Mouse (Mus musculus) forebrain, embryonic 14.5 days (tissue): ENCODE results near the gene Fbxo7. TPM values are rescaled to one million over a fixed set of nuclear protein-coding genes. Genes with fewer than 3 reads are reported as not detected.

Source experiments
- ATAC-seq: fragments of 200-750 bp; cut with Nextera tagmentation; 2 replicates; pipeline ENCODE4 v1.8.0; 2017; ENCODE audit warnings: mild to moderate bottlenecking, moderate library complexity
- DNase-seq: peaks from one replicate; pipeline ENCODE4 v3.0.0-alpha.2; 2015; ENCODE audit warnings: low spot score
- H3K27ac ChIP-seq: fragments of 300-500 bp; sonication (generic); 2 replicates; pipeline ENCODE4 v1.5.1; 2014; ENCODE audit warnings: low read depth, mild to moderate bottlenecking, control low read depth, low read length, moderate library complexity
- H3K27me3 ChIP-seq: fragments of 300-500 bp; sonication (generic); replicated peaks from 2 replicates; pipeline ENCODE4 v1.6.1; 2014; ENCODE audit warnings: low read length, control low read depth, mixed read lengths; ENCODE audit not compliant: control insufficient read depth, insufficient read depth
- H3K36me3 ChIP-seq: fragments of 300-500 bp; sonication (generic); 2 replicates; pipeline ENCODE4 v1.6.1; 2014; ENCODE audit warnings: low read length, control low read depth; ENCODE audit not compliant: control insufficient read depth, insufficient read depth
- H3K4me1 ChIP-seq: fragments of 300-500 bp; sonication (generic); 2 replicates; pipeline ENCODE4 v1.6.1; 2014; ENCODE audit warnings: antibody characterized with exemption, low read length, control low read depth; ENCODE audit not compliant: control insufficient read depth, insufficient read depth
- H3K4me2 ChIP-seq: fragments of 300-500 bp; sonication (generic); 2 replicates; pipeline ENCODE4 v1.6.1; 2014; ENCODE audit warnings: mild to moderate bottlenecking, control low read depth, low read length
- H3K4me3 ChIP-seq: fragments of 300-500 bp; sonication (generic); 2 replicates; pipeline ENCODE4 v1.5.1; 2014; ENCODE audit warnings: low read depth, low read length, control low read depth
- H3K9ac ChIP-seq: fragments of 300-500 bp; sonication (generic); 2 replicates; pipeline ENCODE4 v1.6.1; 2014; ENCODE audit warnings: mild to moderate bottlenecking, low read length, control low read depth, moderate library complexity
- H3K9me3 ChIP-seq: fragments of 300-500 bp; sonication (generic); replicated peaks from 2 replicates; pipeline ENCODE4 v1.6.1; 2016; ENCODE audit warnings: low read length, control low read depth, mixed read lengths; ENCODE audit not compliant: control insufficient read depth
- WGBS: fragments of 180-500 bp; shearing (Covaris S2); extraction: QIAGEN DNeasy Blood & Tissue Kit; methylation state at CpG from one replicate; pipeline ENCODE4 v1.1.7; 2014; 5-methylcytosine and 5-hydroxymethylcytosine counted together
- polyA plus RNA-seq: library from polyadenylated mRNA; unstranded; fragments of >200 nt; fragmentation: Nextera tagmentation; extraction: Ambion mirVana; gene quantifications from 2 replicates; pipeline ENCODE4 v1.2.1, GENCODE M21; 2014

The Fbxo7 gene
- polyA plus RNA-seq, 1 experiment from 2014 or later = 17.1 TPM

GRCm38 (mm10) chr10:86010636-86011035 is 11.1 kb upstream of the Fbxo7 start:
- H3K4me2 ChIP-seq = no peak overlapping the region
- 73% methylated on average over 6 of the region's 6 CpGs for WGBS
- H3K27me3 ChIP-seq = no peaks in the 10 kb centered on the region
- H3K9me3 ChIP-seq = no peaks in the 10 kb centered on the region
- no peak overlapping the region for H3K27ac ChIP-seq
- H3K9ac ChIP-seq = no peak overlapping the region
- ATAC-seq = no peak
- no peak for DNase-seq
- H3K4me3 ChIP-seq = no peak overlapping the region
- H3K36me3 ChIP-seq = no peaks in the 10 kb centered on the region
- no peaks in the 10 kb centered on the region for H3K4me1 ChIP-seq

GRCm38 (mm10) chr10:86011172-86011571 is 10.6 kb upstream of the Fbxo7 start:
- H3K4me1 ChIP-seq = no peaks in the 10 kb centered on the region
- 83% methylated on average over 2 of the region's 2 CpGs for WGBS
- H3K27me3 ChIP-seq = no peaks in the 10 kb centered on the region
- no peak overlapping the region for H3K4me3 ChIP-seq
- ATAC-seq (no peak), DNase-seq (no peak)
- H3K9me3 ChIP-seq = no peaks in the 10 kb centered on the region
- H3K27ac ChIP-seq = no peak overlapping the region
- H3K36me3 ChIP-seq = no peaks in the 10 kb centered on the region
- no peak overlapping the region for H3K4me2 ChIP-seq
- H3K9ac ChIP-seq = no peak overlapping the region

- Histone ChIP-seq H3K27me3 (no peaks in the 10 kb centered on the region), H3K4me2 (no peak within 1 kb of the TSS), H3K9ac (no peak within 1 kb of the TSS), H3K4me1 (no peaks in the 10 kb centered on the region), H3K9me3 (no peaks in the 10 kb centered on the region), H3K27ac (no peak within 1 kb of the TSS), H3K36me3 (no peaks in the 10 kb centered on the region), H3K4me3 (no peak within 1 kb of the TSS)
- ATAC-seq (no peak), DNase-seq (no peak)
- 89% methylated on average over 2 of the region's 2 CpGs for WGBS
Observed at GRCm38 (mm10) chr10:86011781-86012180, 10.0 kb upstream of the Fbxo7 start, which contains the start of gene Bpifc. Bpifc (minus strand) TSS chr10:86011895.

- WGBS = 90% methylated on average over 7 of the region's 7 CpGs
Observed at GRCm38 (mm10) chr10:86017781-86018180, 4.0 kb upstream of the Fbxo7 start.

GRCm38 (mm10) chr10:86018813-86019212 is 3.0 kb upstream of the Fbxo7 start:
- DNase-seq (no peak), ATAC-seq (no peak)
- WGBS = 33% methylated on average over 5 of the region's 5 CpGs
- Histone ChIP-seq H3K9me3 (no peaks in the 10 kb centered on the region), H3K27ac (no peak overlapping the region), H3K27me3 (no peaks in the 10 kb centered on the region), H3K4me3 (no peak overlapping the region), H3K4me2 (no peak overlapping the region), H3K4me1 (0 out of 2 replicates have a peak, but pooled peaks cover 2% of the 10 kb centered on the region), H3K36me3 (no peaks in the 10 kb centered on the region), H3K9ac (no peak overlapping the region)

More at GRCm38 (mm10) chr10:86017781-86018180, 4.0 kb upstream of the Fbxo7 start:
- Histone ChIP-seq H3K9me3 (no peaks in the 10 kb centered on the region), H3K9ac (no peak overlapping the region), H3K36me3 (no peaks in the 10 kb centered on the region), H3K27me3 (no peaks in the 10 kb centered on the region), H3K4me3 (no peak overlapping the region), H3K4me2 (no peak overlapping the region), H3K4me1 (0 out of 2 replicates have a peak, but pooled peaks cover 2% of the 10 kb centered on the region), H3K27ac (no peak overlapping the region)
- ATAC-seq (no peak), DNase-seq (no peak)

- H3K9ac ChIP-seq = no peak overlapping the region
- H3K9me3 ChIP-seq = no peaks in the 10 kb centered on the region
- 0 out of 2 replicates have a peak, but pooled peaks cover 2% of the 10 kb centered on the region for H3K4me1 ChIP-seq
- 1% methylated on average over 3 of the region's 3 CpGs for WGBS
- no peaks in the 10 kb centered on the region for H3K36me3 ChIP-seq
- no peak for ATAC-seq
- H3K27me3 ChIP-seq = no peaks in the 10 kb centered on the region
- H3K4me3 ChIP-seq = peak overlapping the region; percentile 88
- peak overlapping the region; percentile 72 for H3K4me2 ChIP-seq
- no peak for DNase-seq
- no peak overlapping the region for H3K27ac ChIP-seq
Observed at GRCm38 (mm10) chr10:86021408-86021748, 394 bp upstream of the Fbxo7 start.

- no peaks in the 10 kb centered on the region for H3K27me3 ChIP-seq
- H3K9ac ChIP-seq = peak overlapping the region; percentile 78
- WGBS = 4% methylated on average over 6 of the region's 6 CpGs
- H3K36me3 ChIP-seq = no peaks in the 10 kb centered on the region
- DNase-seq (no peak), ATAC-seq (no peak)
- H3K4me3 ChIP-seq = peak overlapping the region; percentile 88
- 0 out of 2 replicates have a peak, but pooled peaks cover 2% of the 10 kb centered on the region for H3K4me1 ChIP-seq
- no peaks in the 10 kb centered on the region for H3K9me3 ChIP-seq
- H3K4me2 ChIP-seq = peak overlapping the region; percentile 72
- no peak overlapping the region; the same call in 1 of the 2 replicates for H3K27ac ChIP-seq
Observed at GRCm38 (mm10) chr10:86022474-86022816, 673 bp downstream of the Fbxo7 start.

GRCm38 (mm10) chr10:86023149-86023548 is 1.4 kb downstream of the Fbxo7 start:
- H3K27ac ChIP-seq = no peak overlapping the region
- no peak overlapping the region for H3K4me3 ChIP-seq
- H3K4me1 ChIP-seq = 0 out of 2 replicates have a peak, but pooled peaks cover 2% of the 10 kb centered on the region
- DNase-seq = no peak
- no peak for ATAC-seq
- no peaks in the 10 kb centered on the region for H3K27me3 ChIP-seq
- no peak overlapping the region for H3K4me2 ChIP-seq
- H3K36me3 ChIP-seq = no peaks in the 10 kb centered on the region
- H3K9me3 ChIP-seq = no peaks in the 10 kb centered on the region
- no peak overlapping the region for H3K9ac ChIP-seq

- Histone ChIP-seq H3K9ac (no peak overlapping the region), H3K9me3 (no peaks in the 10 kb centered on the region), H3K4me3 (no peak overlapping the region), H3K27me3 (no peaks in the 10 kb centered on the region), H3K4me1 (0 out of 2 replicates have a peak, but pooled peaks cover 2% of the 10 kb centered on the region), H3K4me2 (no peak overlapping the region), H3K27ac (no peak overlapping the region), H3K36me3 (no peaks in the 10 kb centered on the region)
- DNase-seq = no peak
- ATAC-seq = no peak
- WGBS = 91% methylated on average over 2 of the region's 2 CpGs
Observed at GRCm38 (mm10) chr10:86025906-86026305, 4.1 kb downstream of the Fbxo7 start.
